Mouse (Mus musculus) spleen, embryonic (tissue): ENCODE results near the gene Pex12.
"Not testable (repeated sequence)": the region's sequence is repeated elsewhere in the genome, so short reads cannot be mapped to it uniquely, and the experiment has no call there.

Experiments
- CTCF ChIA-PET: fragments of 350-600 bp; sonication (Branson Sonifier 250); formaldehyde crosslinking; loops from one replicate; lab custom pipeline; 2022; lab: Charles Lee

Gene Pex12

GRCm38 (mm10) chr11:83289633-83290032, 12.8 kb downstream of the Pex12 start:
- CTCF ChIA-PET, result no interaction called here

GRCm38 (mm10) chr11:83289036-83289435, 13.3 kb downstream of the Pex12 start:
- CTCF ChIA-PET, result no interaction called here

- CTCF ChIA-PET, result no interaction called here
These were observed 15.8 kb downstream of the Pex12 start, which contains the start of gene Slfn14 for GRCm38 (mm10) chr11:83286566-83286965. Slfn14 (minus strand) TSS chr11:83286726.

GRCm38 (mm10) chr11:83285627-83286026, 16.8 kb downstream of the Pex12 start:
- CTCF ChIA-PET, result no interaction called here

- CTCF ChIA-PET, result no interaction called here
These were observed 20.3 kb downstream of the Pex12 start for GRCm38 (mm10) chr11:83282084-83282483.

GRCm38 (mm10) chr11:83279691-83280090, 22.7 kb downstream of the Pex12 start:
- CTCF ChIA-PET, result no interaction called here

- CTCF ChIA-PET, result no interaction called here
These were observed 23.4 kb downstream of the Pex12 start for GRCm38 (mm10) chr11:83279024-83279423.

GRCm38 (mm10) chr11:83276251-83276650, 26.1 kb downstream of the Pex12 start:
- CTCF ChIA-PET, result no interaction called here

GRCm38 (mm10) chr11:83271951-83272843, 30.2 kb downstream of the Pex12 start:
- CTCF ChIA-PET, result interaction anchor here (0.9 kb wide), 1 partner anchor 26 kb away, joined by 3 read pairs; no protein-coding TSS in a partner anchor

- CTCF ChIA-PET, result no interaction called here
These were observed 31.0 kb downstream of the Pex12 start for GRCm38 (mm10) chr11:83271151-83271950.

GRCm38 (mm10) chr11:83270842-83271150, 31.6 kb downstream of the Pex12 start:
- CTCF ChIA-PET, result no interaction called here

GRCm38 (mm10) chr11:83263146-83263545, 39.2 kb downstream of the Pex12 start:
- CTCF ChIA-PET, result no interaction called here

GRCm38 (mm10) chr11:83262673-83263072, 39.7 kb downstream of the Pex12 start:
- CTCF ChIA-PET, result no interaction called here

- CTCF ChIA-PET, result not testable (repeated sequence)
These were observed 45.2 kb downstream of the Pex12 start for GRCm38 (mm10) chr11:83257211-83257610.
